Mouse (Mus musculus) megakaryocyte, embryonic 14.5 days (primary cell): ENCODE data around the gene Fkbp2.

Experiments
- FLI1 ChIP-seq: IDR thresholded peaks from 2 replicates; pipeline ENCODE4 v1.6.1; 2012; ENCODE audit warnings: low read length, inconsistent platforms, mixed read lengths
- GATA1 ChIP-seq: IDR thresholded peaks from 3 replicates; pipeline ENCODE4 v1.6.1; 2012; ENCODE audit warnings: mixed read lengths, low read length, inconsistent platforms, borderline replicate concordance

- TF ChIP-seq GATA1 (no peak), FLI1 (no peak)
Observed at GRCm38 (mm10) chr19:6931002-6931401, 49.3 kb downstream of the Fkbp2 start.
